Mouse (Mus musculus) bone marrow macrophage, adult 2 months (primary cell): ENCODE results near the gene Twf1.

Experiments
- CTCF ChIP-seq: IDR thresholded peaks from 2 replicates; pipeline ENCODE4 v1.5.1; 2012; ENCODE audit warnings: low read depth, mild to moderate bottlenecking, low read length, moderate library complexity
- POLR2A ChIP-seq: IDR thresholded peaks from 2 replicates; pipeline ENCODE4 v1.6.1; 2012; ENCODE audit warnings: mild to moderate bottlenecking, low read depth, low read length, borderline replicate concordance

- TF ChIP-seq CTCF: peak; percentile 57
- TF ChIP-seq POLR2A: no peak
Observed at GRCm38 (mm10) chr15:94557442-94557841, 32.2 kb downstream of the Twf1 start.
